Mouse (Mus musculus) forebrain, embryonic 14.5 days (tissue): ENCODE measurements around the gene Scarb2. TPM values are rescaled to one million over a fixed set of nuclear protein-coding genes. Genes with fewer than 3 reads are reported as not detected.

Experiments
- ATAC-seq: fragments of 200-750 bp; cut with Nextera tagmentation; 2 replicates; pipeline ENCODE4 v1.8.0; 2017; ENCODE audit warnings: mild to moderate bottlenecking, moderate library complexity
- DNase-seq: peaks from one replicate; pipeline ENCODE4 v3.0.0-alpha.2; 2015; ENCODE audit warnings: low spot score
- H3K27ac ChIP-seq: fragments of 300-500 bp; sonication (generic); 2 replicates; pipeline ENCODE4 v1.5.1; 2014; ENCODE audit warnings: low read depth, mild to moderate bottlenecking, control low read depth, low read length, moderate library complexity
- H3K27me3 ChIP-seq: fragments of 300-500 bp; sonication (generic); replicated peaks from 2 replicates; pipeline ENCODE4 v1.6.1; 2014; ENCODE audit warnings: low read length, control low read depth, mixed read lengths; ENCODE audit not compliant: control insufficient read depth, insufficient read depth
- H3K36me3 ChIP-seq: fragments of 300-500 bp; sonication (generic); 2 replicates; pipeline ENCODE4 v1.6.1; 2014; ENCODE audit warnings: low read length, control low read depth; ENCODE audit not compliant: control insufficient read depth, insufficient read depth
- H3K4me1 ChIP-seq: fragments of 300-500 bp; sonication (generic); 2 replicates; pipeline ENCODE4 v1.6.1; 2014; ENCODE audit warnings: antibody characterized with exemption, low read length, control low read depth; ENCODE audit not compliant: control insufficient read depth, insufficient read depth
- H3K4me2 ChIP-seq: fragments of 300-500 bp; sonication (generic); 2 replicates; pipeline ENCODE4 v1.6.1; 2014; ENCODE audit warnings: mild to moderate bottlenecking, control low read depth, low read length
- H3K4me3 ChIP-seq: fragments of 300-500 bp; sonication (generic); 2 replicates; pipeline ENCODE4 v1.5.1; 2014; ENCODE audit warnings: low read depth, low read length, control low read depth
- H3K9ac ChIP-seq: fragments of 300-500 bp; sonication (generic); 2 replicates; pipeline ENCODE4 v1.6.1; 2014; ENCODE audit warnings: mild to moderate bottlenecking, low read length, control low read depth, moderate library complexity
- H3K9me3 ChIP-seq: fragments of 300-500 bp; sonication (generic); replicated peaks from 2 replicates; pipeline ENCODE4 v1.6.1; 2016; ENCODE audit warnings: low read length, control low read depth, mixed read lengths; ENCODE audit not compliant: control insufficient read depth
- WGBS: fragments of 180-500 bp; shearing (Covaris S2); extraction: QIAGEN DNeasy Blood & Tissue Kit; methylation state at CpG from one replicate; pipeline ENCODE4 v1.1.7; 2014; 5-methylcytosine and 5-hydroxymethylcytosine counted together
- polyA plus RNA-seq: library from polyadenylated mRNA; unstranded; fragments of >200 nt; fragmentation: Nextera tagmentation; extraction: Ambion mirVana; gene quantifications from 2 replicates; pipeline ENCODE4 v1.2.1, GENCODE M21; 2014

Gene Scarb2
- polyA plus RNA-seq, 1 experiment from 2014 or later: 26.0 TPM

GRCm38 (mm10) chr5:92499378-92499777 is 7.3 kb downstream of the Scarb2 start:
- no peak for ATAC-seq
- 80% methylated on average over 3 of the region's 3 CpGs for WGBS
- H3K4me3 ChIP-seq: no peak overlapping the region
- DNase-seq: no peak
- H3K9ac ChIP-seq: no peak overlapping the region
- 0 out of 2 replicates have a peak, but pooled peaks cover 3% of the 10 kb centered on the region for H3K36me3 ChIP-seq
- H3K27me3 ChIP-seq: no peaks in the 10 kb centered on the region
- H3K4me2 ChIP-seq: no peak overlapping the region
- H3K9me3 ChIP-seq: no peaks in the 10 kb centered on the region
- no peak overlapping the region for H3K27ac ChIP-seq
- H3K4me1 ChIP-seq: peaks cover 30% of the 10 kb centered on the region

- Histone ChIP-seq H3K9ac (no peak overlapping the region), H3K9me3 (no peaks in the 10 kb centered on the region), H3K4me1 (peaks cover 24% of the 10 kb centered on the region), H3K36me3 (0 out of 2 replicates have a peak, but pooled peaks cover 3% of the 10 kb centered on the region), H3K27me3 (no peaks in the 10 kb centered on the region), H3K27ac (peak overlapping the region; percentile 39), H3K4me3 (no peak overlapping the region), H3K4me2 (no peak overlapping the region)
- DNase-seq (peak; percentile 70), ATAC-seq (peak; percentile 58)
- 46% methylated on average over 5 of the region's 5 CpGs for WGBS
Measured at GRCm38 (mm10) chr5:92498661-92499060, 8.0 kb downstream of the Scarb2 start.

- H3K9me3 ChIP-seq: no peaks in the 10 kb centered on the region
- no peak for DNase-seq
- H3K27ac ChIP-seq: 0 out of 2 replicates have a peak overlapping the region, but pooled peaks have one; percentile 39
- H3K4me2 ChIP-seq: no peak overlapping the region
- 0 out of 2 replicates have a peak, but pooled peaks cover 3% of the 10 kb centered on the region for H3K36me3 ChIP-seq
- ATAC-seq: peak; percentile 24; the same call in 1 of the 2 replicates
- H3K27me3 ChIP-seq: no peaks in the 10 kb centered on the region
- peaks cover 20% of the 10 kb centered on the region for H3K4me1 ChIP-seq
- WGBS: 85% methylated on average over 3 of the region's 3 CpGs
- H3K4me3 ChIP-seq: no peak overlapping the region
- H3K9ac ChIP-seq: no peak overlapping the region
Measured at GRCm38 (mm10) chr5:92498225-92498624, 8.4 kb downstream of the Scarb2 start.

GRCm38 (mm10) chr5:92495771-92496409 is 10.7 kb downstream of the Scarb2 start:
- Histone ChIP-seq H3K4me1 (peaks cover 14% of the 10 kb centered on the region), H3K4me3 (no peak overlapping the region), H3K9me3 (no peaks in the 10 kb centered on the region), H3K36me3 (no peaks in the 10 kb centered on the region), H3K27ac (no peak overlapping the region), H3K27me3 (no peaks in the 10 kb centered on the region), H3K4me2 (no peak overlapping the region), H3K9ac (no peak overlapping the region)
- DNase-seq (no peak), ATAC-seq (no peak)
- 90% methylated on average over 7 of the region's 7 CpGs for WGBS

GRCm38 (mm10) chr5:92495291-92495690 is 11.3 kb downstream of the Scarb2 start:
- no peaks in the 10 kb centered on the region for H3K27me3 ChIP-seq
- H3K4me2 ChIP-seq: no peak overlapping the region
- H3K9me3 ChIP-seq: no peaks in the 10 kb centered on the region
- H3K27ac ChIP-seq: no peak overlapping the region
- WGBS: 54% methylated on average over 4 of the region's 4 CpGs
- ATAC-seq (no peak), DNase-seq (no peak)
- H3K4me3 ChIP-seq: no peak overlapping the region
- peaks cover 14% of the 10 kb centered on the region for H3K4me1 ChIP-seq
- no peaks in the 10 kb centered on the region for H3K36me3 ChIP-seq
- no peak overlapping the region for H3K9ac ChIP-seq

GRCm38 (mm10) chr5:92493423-92493822 is 13.2 kb downstream of the Scarb2 start:
- WGBS: 75% methylated on average over 7 of the region's 7 CpGs
- H3K36me3 ChIP-seq: no peaks in the 10 kb centered on the region
- no peak for DNase-seq
- no peaks in the 10 kb centered on the region for H3K27me3 ChIP-seq
- ATAC-seq: no peak
- no peak overlapping the region for H3K9ac ChIP-seq
- no peaks in the 10 kb centered on the region for H3K9me3 ChIP-seq
- no peak overlapping the region for H3K4me3 ChIP-seq
- H3K4me1 ChIP-seq: peaks cover 10% of the 10 kb centered on the region
- H3K27ac ChIP-seq: no peak overlapping the region
- no peak overlapping the region for H3K4me2 ChIP-seq

GRCm38 (mm10) chr5:92490779-92491178 is 15.9 kb downstream of the Scarb2 start:
- Histone ChIP-seq H3K4me1 (peaks cover 7% of the 10 kb centered on the region; the same call in 1 of the 2 replicates), H3K9ac (no peak overlapping the region), H3K9me3 (no peaks in the 10 kb centered on the region), H3K4me3 (no peak overlapping the region), H3K36me3 (0 out of 2 replicates have a peak, but pooled peaks cover 4% of the 10 kb centered on the region), H3K27ac (no peak overlapping the region), H3K4me2 (no peak overlapping the region), H3K27me3 (no peaks in the 10 kb centered on the region)
- DNase-seq (no peak), ATAC-seq (no peak)
- 91% methylated on average over 4 of the region's 4 CpGs for WGBS

- no peaks in the 10 kb centered on the region for H3K9me3 ChIP-seq
- 90% methylated on average over 3 of the region's 3 CpGs for WGBS
Measured at GRCm38 (mm10) chr5:92490304-92490703, 16.3 kb downstream of the Scarb2 start.

GRCm38 (mm10) chr5:92489503-92489902 is 17.1 kb downstream of the Scarb2 start:
- H3K4me2 ChIP-seq: no peak overlapping the region
- DNase-seq: peak; percentile 46
- peaks cover 7% of the 10 kb centered on the region; the same call in 1 of the 2 replicates for H3K4me1 ChIP-seq
- no peaks in the 10 kb centered on the region for H3K9me3 ChIP-seq
- H3K27me3 ChIP-seq: no peaks in the 10 kb centered on the region
- no peak overlapping the region for H3K4me3 ChIP-seq
- peak; percentile 52 for ATAC-seq
- H3K27ac ChIP-seq: peak overlapping the region; percentile 39; the same call in 1 of the 2 replicates
- no peak overlapping the region for H3K9ac ChIP-seq
- peaks cover 12% of the 10 kb centered on the region for H3K36me3 ChIP-seq
- 56% methylated on average over 4 of the region's 4 CpGs for WGBS

More at GRCm38 (mm10) chr5:92490304-92490703, 16.3 kb downstream of the Scarb2 start:
- no peak overlapping the region for H3K4me2 ChIP-seq
- ATAC-seq: no peak
- no peak for DNase-seq
- H3K4me3 ChIP-seq: no peak overlapping the region
- H3K27ac ChIP-seq: no peak overlapping the region
- peaks cover 7% of the 10 kb centered on the region; the same call in 1 of the 2 replicates for H3K4me1 ChIP-seq
- 0 out of 2 replicates have a peak, but pooled peaks cover 4% of the 10 kb centered on the region for H3K36me3 ChIP-seq
- H3K27me3 ChIP-seq: no peaks in the 10 kb centered on the region
- no peak overlapping the region for H3K9ac ChIP-seq
